Mouse (Mus musculus): ENCODE measurements around the gene Far1.

- no peak for TF ChIP-seq CTCF (IDR thresholded peaks at IDR 0.05; ENCODE audit: low read depth)
- TF ChIP-seq EP300 (IDR thresholded peaks at IDR 0.05; ENCODE audit: low read depth) = no peak
These were observed 88.2 kb downstream of the Far1 start for GRCm38 (mm10) chr7:113601803-113602202.
